Mouse (Mus musculus) limb, embryonic 14.5 days (tissue): ENCODE results near the gene Adamts2. TPM values are rescaled to one million over a fixed set of nuclear protein-coding genes. Genes with fewer than 3 reads are reported as not detected.

ENCODE experiments used
- ATAC-seq: fragments of 200-750 bp; cut with Nextera tagmentation; 2 replicates; pipeline ENCODE4 v1.8.0; 2017; ENCODE audit warnings: low read depth, moderate number of reproducible peaks, moderate TSS enrichment; ENCODE audit not compliant: low FRiP score
- DNase-seq: peaks from one replicate; pipeline ENCODE4 v3.0.0-alpha.2; 2015; ENCODE audit warnings: low spot score
- H3K27ac ChIP-seq: fragments of 300-500 bp; sonication (generic); replicated peaks from 2 replicates; pipeline ENCODE4 v1.5.1; 2014; ENCODE audit warnings: low read depth, mild to moderate bottlenecking, low read length, moderate library complexity, mixed read lengths
- H3K27me3 ChIP-seq: fragments of 300-500 bp; sonication (generic); 2 replicates; pipeline ENCODE4 v1.6.1; 2014; ENCODE audit warnings: low read length, mixed read lengths; ENCODE audit not compliant: control insufficient read depth, insufficient read depth
- H3K36me3 ChIP-seq: fragments of 300-500 bp; sonication (generic); 2 replicates; pipeline ENCODE4 v1.6.1; 2014; ENCODE audit warnings: mild to moderate bottlenecking, low read length, moderate library complexity, mixed read lengths; ENCODE audit not compliant: control insufficient read depth, insufficient read depth
- H3K4me1 ChIP-seq: fragments of 300-500 bp; sonication (generic); 2 replicates; pipeline ENCODE4 v1.6.1; 2014; ENCODE audit warnings: antibody characterized with exemption, low read length, mixed read lengths; ENCODE audit not compliant: control insufficient read depth, insufficient read depth
- H3K4me2 ChIP-seq: fragments of 300-500 bp; sonication (generic); replicated peaks from 2 replicates; pipeline ENCODE4 v1.6.1; 2014; ENCODE audit warnings: low read depth, mild to moderate bottlenecking, low read length, moderate library complexity; ENCODE audit not compliant: severe bottlenecking
- H3K4me3 ChIP-seq: fragments of 300-500 bp; sonication (generic); replicated peaks from 2 replicates; pipeline ENCODE4 v1.5.1; 2014; ENCODE audit warnings: low read length
- H3K9ac ChIP-seq: fragments of 300-500 bp; sonication (generic); 2 replicates; pipeline ENCODE4 v1.6.1; 2014; ENCODE audit warnings: mild to moderate bottlenecking, low read depth, low read length, moderate library complexity; ENCODE audit not compliant: severe bottlenecking
- H3K9me3 ChIP-seq: fragments of 300-500 bp; sonication (generic); 2 replicates; pipeline ENCODE4 v1.6.1; 2016; ENCODE audit warnings: low read length; ENCODE audit not compliant: control insufficient read depth
- POLR2A ChIP-seq: fragments of 200-500 bp; IDR thresholded peaks from 2 replicates; pipeline ENCODE4 v1.8.0; 2012; ENCODE audit warnings: inconsistent platforms, mild to moderate bottlenecking, moderate library complexity, borderline replicate concordance; ENCODE audit not compliant: insufficient read depth, insufficient read length; ENCODE audit errors: extremely low read depth
- WGBS: fragments of 180-500 bp; shearing (Covaris S2); extraction: QIAGEN DNeasy Blood & Tissue Kit; methylation state at CpG from one replicate; pipeline ENCODE4 v1.1.7; 2014; 5-methylcytosine and 5-hydroxymethylcytosine counted together
- polyA plus RNA-seq, 2 experiments: library from polyadenylated mRNA; depleted of rRNA in 1 of 2; stranded (reverse) in 1 of 2; unstranded in 1 of 2; fragments of >200 nt; fragmentation: Nextera tagmentation in 1 of 2; extraction: Ambion mirVana in 1 of 2; gene quantifications; 2 replicates each; pipeline versions ENCODE4 v1.2.1 to v1.2.3; 2012 to 2014

Gene Adamts2
- polyA plus RNA-seq, 2 experiments, result 19.4 to 34.9 TPM

DNA sequence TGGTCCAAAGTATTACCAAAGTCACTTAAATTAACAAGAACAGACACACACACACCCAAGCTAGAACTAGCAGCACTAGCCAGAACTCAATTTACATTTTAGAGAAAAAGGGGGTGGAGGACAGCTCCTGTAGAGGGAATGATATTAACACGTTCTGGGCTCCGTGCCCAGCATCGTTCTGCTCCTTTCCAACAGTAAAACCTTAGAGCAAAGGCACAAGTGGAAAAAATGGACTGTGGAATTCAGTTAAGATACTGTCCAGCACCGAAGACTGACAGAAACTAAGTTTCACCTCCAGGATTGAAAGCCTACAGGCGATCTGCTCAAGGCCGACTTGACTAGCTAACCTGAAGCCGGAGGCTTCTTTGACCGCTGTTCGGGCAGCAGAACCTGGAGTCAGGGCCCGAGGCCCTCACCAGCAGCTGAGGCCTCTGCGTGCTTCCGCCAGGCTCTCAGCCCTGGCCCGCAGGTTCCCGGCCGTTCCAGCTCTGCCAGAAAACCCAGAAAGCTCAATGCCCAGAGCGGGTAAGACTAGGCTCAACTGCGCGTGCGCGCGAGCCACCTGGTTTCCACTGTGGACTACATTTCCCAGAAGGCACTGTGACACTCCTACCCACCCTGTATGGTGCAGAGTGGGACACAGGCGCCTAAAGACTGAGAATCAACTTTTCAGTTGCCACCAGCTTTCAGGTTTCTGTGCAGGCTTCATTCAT, 239.3 kb downstream of the Adamts2 start, which contains the start of gene Zfp879:
Gene Zfp879, minus strand, starts transcription at position 530 of the 713 bp plus-strand sequence.
- peak within 1 kb of the TSS; percentile 33 for H3K4me3 ChIP-seq
- peak within 1 kb of the TSS; percentile 92 for H3K27ac ChIP-seq
- peak within 1 kb of the TSS; percentile 49 for H3K9ac ChIP-seq
- H3K27me3 ChIP-seq, result no peaks in the 10 kb centered on the region
- peak; percentile 97 for DNase-seq
- WGBS, result 12% methylated on average over 22 of the region's 22 CpGs
- no peaks in the 10 kb centered on the region for H3K9me3 ChIP-seq
- peak within 1 kb of the TSS; percentile 50 for H3K4me2 ChIP-seq
- peak; percentile 97 for ATAC-seq
- 0 out of 2 replicates have a peak, but pooled peaks have one; percentile 86 for TF ChIP-seq POLR2A
- no peaks in the 10 kb centered on the region for H3K36me3 ChIP-seq
- peaks cover 13% of the 10 kb centered on the region for H3K4me1 ChIP-seq

DNA sequence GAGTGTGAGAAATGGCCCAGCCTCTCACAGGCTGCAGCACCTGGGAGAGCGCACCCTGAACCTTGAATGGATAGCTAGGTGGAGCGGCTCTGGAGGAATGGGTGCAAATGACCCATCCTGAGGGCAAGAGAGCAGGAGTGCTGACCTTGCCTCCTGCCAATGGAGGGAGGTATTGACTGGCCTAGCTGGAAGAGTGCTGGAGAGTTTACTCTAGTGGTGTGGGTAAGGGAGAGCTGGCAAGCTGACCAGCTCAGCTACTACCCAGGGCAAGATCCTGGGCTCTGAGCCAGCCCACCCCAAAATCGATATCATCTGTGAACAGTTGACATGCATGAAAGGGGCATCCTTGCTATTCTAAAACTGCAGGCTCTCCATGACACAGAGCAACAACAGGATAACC, 244.1 kb downstream of the Adamts2 start:
- no peak overlapping the region for H3K4me2 ChIP-seq
- WGBS, result 89% methylated on average over 3 of the region's 3 CpGs
- peaks cover 37% of the 10 kb centered on the region for H3K27me3 ChIP-seq
- no peak overlapping the region for H3K4me3 ChIP-seq
- H3K9ac ChIP-seq, result no peak overlapping the region
- H3K9me3 ChIP-seq, result no peaks in the 10 kb centered on the region; the same call in 1 of the 2 replicates
- TF ChIP-seq POLR2A, result no peak
- peaks cover 6% of the 10 kb centered on the region for H3K4me1 ChIP-seq
- ATAC-seq (no peak), DNase-seq (no peak)
- H3K36me3 ChIP-seq, result no peaks in the 10 kb centered on the region
- no peak overlapping the region for H3K27ac ChIP-seq

DNA sequence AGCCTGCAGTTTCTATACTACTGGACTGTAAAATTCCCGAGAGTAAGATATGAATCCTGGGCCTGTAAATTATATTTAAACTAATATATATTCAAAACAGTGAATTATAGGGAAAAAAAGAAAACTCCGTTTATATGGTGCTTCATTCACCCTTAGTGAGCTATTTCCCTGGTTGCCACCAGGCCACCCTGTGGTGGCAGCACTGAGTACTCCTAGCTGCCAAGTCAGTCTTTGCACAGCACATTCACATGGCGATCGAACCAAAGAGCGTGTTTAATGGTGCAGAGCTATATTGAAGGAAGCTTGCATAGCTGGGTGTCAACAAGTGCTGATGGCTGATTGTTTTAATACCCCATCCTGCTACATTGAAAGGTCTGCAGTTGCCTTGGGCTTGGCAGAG, 245.2 kb downstream of the Adamts2 start:
- ATAC-seq, result no peak
- H3K9me3 ChIP-seq, result no peaks in the 10 kb centered on the region; the same call in 1 of the 2 replicates
- TF ChIP-seq POLR2A, result no peak
- H3K4me1 ChIP-seq, result peaks cover 5% of the 10 kb centered on the region
- no peak overlapping the region for H3K27ac ChIP-seq
- peaks cover 48% of the 10 kb centered on the region for H3K27me3 ChIP-seq
- H3K36me3 ChIP-seq, result no peaks in the 10 kb centered on the region
- H3K4me2 ChIP-seq, result no peak overlapping the region
- no peak overlapping the region for H3K9ac ChIP-seq
- WGBS, result 79% methylated on average over 5 of the region's 5 CpGs
- DNase-seq, result no peak
- H3K4me3 ChIP-seq, result no peak overlapping the region

DNA sequence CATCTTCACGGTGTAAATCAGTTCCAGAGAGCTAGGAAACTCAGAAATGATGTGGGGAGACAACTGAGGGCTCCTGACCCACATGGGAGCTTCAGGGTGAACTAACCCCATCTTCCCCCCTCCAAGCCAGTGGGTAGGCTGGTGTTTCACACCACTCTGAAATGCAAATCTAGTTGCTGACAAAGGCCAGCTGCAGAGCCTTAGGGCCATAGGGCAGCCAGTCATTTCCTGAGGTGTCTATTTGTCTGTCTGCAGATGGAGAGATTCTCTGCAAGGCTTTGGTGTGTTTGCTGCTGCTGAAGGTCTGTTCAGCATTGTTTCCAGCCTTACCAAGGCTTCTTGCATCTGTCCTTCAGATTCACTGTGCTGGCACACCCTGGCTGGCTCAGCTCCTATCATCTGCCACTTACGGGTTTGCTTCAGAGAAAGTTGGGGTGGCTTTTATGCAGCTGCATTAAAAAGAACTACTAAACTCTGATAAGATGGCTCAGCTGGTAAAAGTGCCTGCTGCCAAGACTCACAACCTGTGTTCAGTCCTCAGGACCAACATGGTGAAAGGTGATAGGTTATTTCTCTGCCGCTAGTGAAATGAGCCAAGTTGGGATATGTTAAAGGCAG, 246.7 kb downstream of the Adamts2 start:
- WGBS, result 32% methylated on average over 3 of the region's 3 CpGs
- no peaks in the 10 kb centered on the region; the same call in 1 of the 2 replicates for H3K9me3 ChIP-seq
- peaks cover 62% of the 10 kb centered on the region for H3K27me3 ChIP-seq
- no peak overlapping the region for H3K27ac ChIP-seq
- peaks cover 5% of the 10 kb centered on the region for H3K4me1 ChIP-seq
- no peak overlapping the region for H3K9ac ChIP-seq
- no peak overlapping the region for H3K4me3 ChIP-seq
- no peaks in the 10 kb centered on the region for H3K36me3 ChIP-seq
- no peak for DNase-seq
- no peak for TF ChIP-seq POLR2A
- no peak for ATAC-seq
- H3K4me2 ChIP-seq, result no peak overlapping the region

DNA sequence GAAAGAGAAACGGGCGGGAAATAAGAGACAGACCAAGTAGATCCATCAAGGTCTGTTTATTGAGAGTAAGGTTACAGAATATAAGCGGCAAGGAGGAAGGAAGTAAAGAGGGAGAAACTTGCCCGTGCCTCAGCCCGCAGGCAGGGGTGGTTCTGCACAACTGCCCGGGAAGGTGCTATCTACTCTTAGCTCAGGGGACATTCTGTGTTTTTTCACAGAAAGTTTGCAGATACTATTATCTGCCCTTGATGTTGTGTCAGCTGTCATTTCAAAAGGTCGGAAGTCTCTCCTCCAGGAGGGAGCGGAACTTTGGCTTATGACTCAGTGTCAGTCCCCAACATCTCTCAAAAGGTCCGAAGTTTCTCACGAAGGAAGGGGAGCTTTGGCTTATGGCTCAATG, 247.4 kb downstream of the Adamts2 start:
- no peak for TF ChIP-seq POLR2A
- Histone ChIP-seq H3K4me1 (peaks cover 5% of the 10 kb centered on the region), H3K36me3 (no peaks in the 10 kb centered on the region), H3K4me3 (no peak overlapping the region), H3K27me3 (peaks cover 62% of the 10 kb centered on the region), H3K9me3 (no peaks in the 10 kb centered on the region; the same call in 1 of the 2 replicates), H3K4me2 (no peak overlapping the region), H3K27ac (no peak overlapping the region), H3K9ac (no peak overlapping the region)
- DNase-seq, result no peak
- WGBS, result 6% methylated on average over 10 of the region's 10 CpGs
- ATAC-seq, result no peak
